Mouse (Mus musculus) gastrocnemius, postnatal 36 days (tissue): ENCODE results near the gene Cacna1f. TPM values are rescaled to one million over a fixed set of nuclear protein-coding genes. Genes with fewer than 3 reads are reported as not detected.

Experiments used
- DNase-seq, 2 experiments: peaks; one replicate each; pipeline ENCODE4 v3.0.0; 2022
- intact Hi-C: fragments of 180-260 bp; cut with DNase I; formaldehyde crosslinking; loops from one replicate; pipeline ENCODE4 v1.15.1; 2025
- total RNA-seq, 2 experiments: library from RNA; stranded (reverse); gene quantifications; 2 replicates each; pipeline ENCODE4 v1.2.3; 2021

Gene Cacna1f
- total RNA-seq, 2 experiments from 2014 or later: not detected

- DNase-seq: no peak
- intact Hi-C loops: no loop called here
These were observed 65.9 kb downstream of the Cacna1f start for GRCm38 (mm10) chrX:7672739-7673138.

GRCm38 (mm10) chrX:7673578-7674281, 66.8 kb downstream of the Cacna1f start:
- intact Hi-C loops: no loop called here
- no peak for DNase-seq

GRCm38 (mm10) chrX:7674284-7675000, 67.6 kb downstream of the Cacna1f start:
- DNase-seq: no peak
- intact Hi-C loops: no loop called here

GRCm38 (mm10) chrX:7675001-7675380, 68.1 kb downstream of the Cacna1f start:
- intact Hi-C loops: no loop called here
- DNase-seq: no peak

- intact Hi-C loops: no loop called here
- no peak for DNase-seq
These were observed 72.1 kb downstream of the Cacna1f start for GRCm38 (mm10) chrX:7678986-7679385.

GRCm38 (mm10) chrX:7679405-7680056, 72.6 kb downstream of the Cacna1f start:
- intact Hi-C loops: no loop called here
- peak; percentile 87 to 88 for DNase-seq

GRCm38 (mm10) chrX:7680057-7680412, 73.2 kb downstream of the Cacna1f start:
- DNase-seq: no peak
- intact Hi-C loops: no loop called here

GRCm38 (mm10) chrX:7680864-7681263, 74.0 kb downstream of the Cacna1f start, which contains the start of gene Magix:
TSS of gene Magix (minus strand) at chrX:7681251.
- intact Hi-C loops: no loop called here
- peak in 1 of 2 experiments; percentile 31 for DNase-seq

Other genes starting within 250 kb of the Cacna1f start
- gene Usp27x, start 231.3 kb upstream of the Cacna1f start, total RNA-seq: under 1 TPM; 0.15 to 0.37 TPM
- under 1 TPM in 1 of 2 experiments, not detected in 1; 0.18 TPM for gene Foxp3, start 33.4 kb upstream of the Cacna1f start, total RNA-seq
- gene Ppp1r3f, start 32.8 kb upstream of the Cacna1f start, total RNA-seq: 1 to 10 TPM; 2.0 TPM
- 10 to 100 TPM in 1 of 2 experiments, 1 to 10 TPM in 1; 9.8 to 11.5 TPM for gene Ccdc22, start 1.6 kb upstream of the Cacna1f start, total RNA-seq
- 1 to 10 TPM; 1.1 TPM for gene Syp, start 31.4 kb downstream of the Cacna1f start, total RNA-seq
- 10 to 100 TPM; 23.1 to 24.9 TPM for gene Prickle3, start 50.2 kb downstream of the Cacna1f start, total RNA-seq
- 10 to 100 TPM; 28.0 to 43.2 TPM for gene Plp2, start 64.3 kb downstream of the Cacna1f start, total RNA-seq
- 10 to 100 TPM; 18.8 to 20.6 TPM for gene Magix, start 74.2 kb downstream of the Cacna1f start, total RNA-seq
- 10 to 100 TPM; 11.2 to 12.9 TPM for gene Gpkow, start 90.0 kb downstream of the Cacna1f start, total RNA-seq
- 10 to 100 TPM; 27.2 to 32.0 TPM for gene Wdr45, start 107.2 kb downstream of the Cacna1f start, total RNA-seq
- gene Gm45208, start 115.2 kb downstream of the Cacna1f start, total RNA-seq: not detected
- gene Praf2, start 121.4 kb downstream of the Cacna1f start, total RNA-seq: 1 to 10 TPM; 3.8 to 4.9 TPM
- 1 to 10 TPM in 1 of 2 experiments, under 1 TPM in 1; 0.81 to 1.2 TPM for gene Ccdc120, start 143.8 kb downstream of the Cacna1f start, total RNA-seq
- gene Tfe3, start 155.5 kb downstream of the Cacna1f start, total RNA-seq: 1 to 10 TPM; 8.0 to 8.1 TPM
- gene Gripap1, start 182.7 kb downstream of the Cacna1f start, total RNA-seq: 10 to 100 TPM; 17.3 to 19.2 TPM
- gene Kcnd1, start 215.2 kb downstream of the Cacna1f start, total RNA-seq: under 1 TPM; 0.15 to 0.20 TPM
- gene Otud5, start 234.3 kb downstream of the Cacna1f start, total RNA-seq: 10 to 100 TPM; 14.6 to 16.6 TPM